Mouse (Mus musculus) v-Abl transformed pro-B cells (cell line): ENCODE data around the gene Rapgef5.

Experiments used
- in situ Hi-C, 2 experiments: fragments of 400-800 bp; cut with MboI; formaldehyde crosslinking; loops; one replicate each; pipeline ENCODE4 v1.15.1; 2025; ENCODE audit not compliant: unreplicated experiment in 2 of 2

Gene Rapgef5

GRCm38 (mm10) chr12:117806470-117806869, 290.2 kb downstream of the Rapgef5 start:
- in situ Hi-C loops = loop anchor here in 1 of 2 experiments (25.0 kb wide), 1 partner anchor 1056 kb away; no protein-coding TSS in a partner anchor

- in situ Hi-C loops = loop anchor here in 1 of 2 experiments (25.0 kb wide), 1 partner anchor 1055 kb away; no protein-coding TSS in a partner anchor
Measured at GRCm38 (mm10) chr12:117807637-117808036, 291.4 kb downstream of the Rapgef5 start.

- in situ Hi-C loops = loop anchor here in 1 of 2 experiments (25.0 kb wide), 1 partner anchor 1054 kb away; no protein-coding TSS in a partner anchor
Measured at GRCm38 (mm10) chr12:117808355-117809326, 292.4 kb downstream of the Rapgef5 start.
